Mouse (Mus musculus): Measurements from ENCODE around the gene Fam136a. TPM values are rescaled to one million over a fixed set of nuclear protein-coding genes. Genes with fewer than 3 reads are reported as not detected.

Gene Fam136a
- polyA plus RNA-seq, 1 experiment from 2014 or later, result 137 TPM

- Histone ChIP-seq H3K4me3 (no peak overlapping the region), H3K4me1 (no peaks in the 10 kb centered on the region), H3K27ac (no peak overlapping the region), H3K4me2 (replicated peaks) (no peak overlapping the region), H3K9ac (no peak overlapping the region), H3K36me3 (peaks cover 39% of the 10 kb centered on the region), H3K9me3 (no peaks in the 10 kb centered on the region), H3K27me3 (no peaks in the 10 kb centered on the region)
- 83% methylated on average over 5 of the region's 5 CpGs for WGBS
- no peak for ATAC-seq (ENCODE audit: insufficient number of reproducible peaks, insufficient read depth, low FRiP score, low TSS enrichment)
These were observed 20.1 kb downstream of the Fam136a start for GRCm38 (mm10) chr6:86385362-86386104.

DNA sequence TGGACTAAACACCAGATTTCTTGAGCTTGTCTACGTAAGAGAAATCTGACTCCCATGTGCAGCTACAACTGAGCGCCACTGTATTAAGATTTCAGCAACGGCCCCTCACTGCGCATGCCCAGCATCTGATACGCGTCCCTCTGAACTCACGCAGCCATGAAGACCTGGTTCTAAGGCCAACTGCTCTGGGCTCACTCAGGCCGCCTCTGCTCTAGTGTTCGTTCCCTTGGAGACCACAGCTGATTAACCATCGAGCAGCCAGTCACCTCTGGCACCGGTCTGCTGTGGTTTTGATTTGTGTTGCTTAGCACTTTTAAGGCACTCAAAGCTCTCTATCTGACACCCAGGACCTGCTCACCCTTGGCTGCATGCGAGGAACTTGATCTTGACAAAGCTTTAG lies 21.9 kb downstream of the Fam136a start:
- H3K9ac ChIP-seq, result no peak overlapping the region
- no peak overlapping the region for H3K4me2 ChIP-seq (replicated peaks)
- no peak for ATAC-seq (ENCODE audit: insufficient number of reproducible peaks, insufficient read depth, low FRiP score, low TSS enrichment)
- H3K9me3 ChIP-seq, result no peaks in the 10 kb centered on the region
- H3K27me3 ChIP-seq, result no peaks in the 10 kb centered on the region
- no peak overlapping the region for H3K4me3 ChIP-seq
- 84% methylated on average over 12 of the region's 12 CpGs for WGBS
- H3K4me1 ChIP-seq, result no peaks in the 10 kb centered on the region
- H3K36me3 ChIP-seq, result peaks cover 57% of the 10 kb centered on the region
- no peak overlapping the region for H3K27ac ChIP-seq

- no peak for ATAC-seq (ENCODE audit: insufficient number of reproducible peaks, insufficient read depth, low FRiP score, low TSS enrichment)
- H3K4me2 ChIP-seq (replicated peaks), result no peak overlapping the region
- no peak overlapping the region for H3K27ac ChIP-seq
- no peaks in the 10 kb centered on the region for H3K4me1 ChIP-seq
- H3K4me3 ChIP-seq, result no peak overlapping the region
- no peaks in the 10 kb centered on the region for H3K27me3 ChIP-seq
- no peaks in the 10 kb centered on the region for H3K9me3 ChIP-seq
- no peak overlapping the region for H3K9ac ChIP-seq
- peaks cover 61% of the 10 kb centered on the region for H3K36me3 ChIP-seq
- 86% methylated on average over 18 of the region's 18 CpGs for WGBS
These were observed 23.0 kb downstream of the Fam136a start for GRCm38 (mm10) chr6:86388461-86388860.

- H3K4me3 ChIP-seq, result no peak overlapping the region
- WGBS, result 97% methylated on average over 5 of the region's 5 CpGs
These were observed 25.9 kb downstream of the Fam136a start for GRCm38 (mm10) chr6:86391326-86391725.

GRCm38 (mm10) chr6:86393187-86393586 lies 27.7 kb downstream of the Fam136a start:
- Histone ChIP-seq H3K4me1 (peaks cover 20% of the 10 kb centered on the region), H3K9ac (no peak overlapping the region), H3K36me3 (peaks cover 46% of the 10 kb centered on the region), H3K27ac (no peak overlapping the region), H3K4me2 (replicated peaks) (no peak overlapping the region), H3K4me3 (no peak overlapping the region), H3K27me3 (no peaks in the 10 kb centered on the region), H3K9me3 (no peaks in the 10 kb centered on the region)
- WGBS, result 92% methylated on average over 1 of the region's 1 CpGs
- no peak for ATAC-seq (ENCODE audit: insufficient number of reproducible peaks, insufficient read depth, low FRiP score, low TSS enrichment)

More at GRCm38 (mm10) chr6:86391326-86391725, 25.9 kb downstream of the Fam136a start:
- Histone ChIP-seq H3K4me1 (peaks cover 15% of the 10 kb centered on the region), H3K27me3 (no peaks in the 10 kb centered on the region), H3K9me3 (no peaks in the 10 kb centered on the region), H3K27ac (no peak overlapping the region), H3K36me3 (peaks cover 56% of the 10 kb centered on the region), H3K4me2 (replicated peaks) (no peak overlapping the region), H3K9ac (no peak overlapping the region)
- no peak for ATAC-seq (ENCODE audit: insufficient number of reproducible peaks, insufficient read depth, low FRiP score, low TSS enrichment)

DNA sequence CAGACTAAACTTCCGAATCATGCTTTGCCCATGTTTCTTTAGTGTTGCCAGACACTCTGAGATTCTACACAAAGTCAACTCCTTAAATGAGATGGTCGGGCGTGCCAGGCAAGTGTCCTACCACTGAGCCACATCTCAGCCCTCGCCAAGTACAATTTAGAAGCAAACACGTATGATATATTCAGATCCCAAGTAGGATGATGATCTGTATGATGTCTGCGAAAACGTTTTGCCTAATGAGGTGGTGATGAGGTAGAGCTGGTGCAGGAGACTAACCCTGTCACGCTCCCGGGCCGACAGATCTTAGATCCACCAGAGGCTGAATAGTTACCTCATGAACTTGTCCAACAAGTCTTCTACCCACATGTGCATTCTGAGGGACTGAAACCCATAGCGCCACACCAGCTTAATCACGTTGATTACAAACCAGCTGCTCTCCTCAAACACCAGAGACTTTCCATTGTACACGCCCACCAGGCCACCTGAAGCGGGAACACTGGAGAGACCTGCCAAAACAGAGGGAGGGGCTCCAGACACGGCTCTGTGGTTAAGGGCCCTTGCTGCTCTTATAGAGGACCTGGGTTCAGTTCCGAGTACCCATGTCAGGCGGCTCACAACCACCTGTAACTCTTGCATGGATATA lies 28.8 kb downstream of the Fam136a start:
- Histone ChIP-seq H3K27ac (no peak overlapping the region), H3K9me3 (no peaks in the 10 kb centered on the region), H3K4me2 (replicated peaks) (no peak overlapping the region), H3K4me3 (no peak overlapping the region), H3K9ac (no peak overlapping the region), H3K27me3 (no peaks in the 10 kb centered on the region), H3K4me1 (peaks cover 20% of the 10 kb centered on the region), H3K36me3 (peaks cover 36% of the 10 kb centered on the region)
- 87% methylated on average over 17 of the region's 17 CpGs for WGBS
- ATAC-seq (ENCODE audit: insufficient number of reproducible peaks, insufficient read depth, low FRiP score, low TSS enrichment), result no peak

- no peak overlapping the region for H3K9ac ChIP-seq
- WGBS, result 86% methylated on average over 9 of the region's 9 CpGs
- H3K4me3 ChIP-seq, result no peak overlapping the region
These were observed 29.6 kb downstream of the Fam136a start for GRCm38 (mm10) chr6:86395021-86395420.

GRCm38 (mm10) chr6:86395969-86396368 lies 30.5 kb downstream of the Fam136a start:
- H3K9ac ChIP-seq, result peak overlapping the region; percentile 86
- no peak for ATAC-seq (ENCODE audit: insufficient number of reproducible peaks, insufficient read depth, low FRiP score, low TSS enrichment)
- whole genome bisulfite sequencing, result 32% methylated on average over 10 of the region's 10 CpGs

More at GRCm38 (mm10) chr6:86395021-86395420, 29.6 kb downstream of the Fam136a start:
- Histone ChIP-seq H3K27ac (no peak overlapping the region), H3K36me3 (peaks cover 30% of the 10 kb centered on the region), H3K4me2 (replicated peaks) (peak overlapping the region; percentile 87), H3K9me3 (no peaks in the 10 kb centered on the region), H3K27me3 (no peaks in the 10 kb centered on the region), H3K4me1 (peaks cover 20% of the 10 kb centered on the region)
- no peak for ATAC-seq (ENCODE audit: insufficient number of reproducible peaks, insufficient read depth, low FRiP score, low TSS enrichment)

GRCm38 (mm10) chr6:86396581-86397256 lies 31.3 kb downstream of the Fam136a start, which contains the start of gene Pcyox1:
Gene Pcyox1, minus strand, starts transcription at chr6:86397154.
- ATAC-seq (ENCODE audit: insufficient number of reproducible peaks, insufficient read depth, low FRiP score, low TSS enrichment), result peak; percentile 92
- H3K9ac ChIP-seq, result peak within 1 kb of the TSS; percentile 86

More at GRCm38 (mm10) chr6:86395969-86396368, 30.5 kb downstream of the Fam136a start:
- no peaks in the 10 kb centered on the region for H3K27me3 ChIP-seq
- H3K36me3 ChIP-seq, result peaks cover 20% of the 10 kb centered on the region
- no peak overlapping the region for H3K27ac ChIP-seq
- H3K4me1 ChIP-seq, result peaks cover 20% of the 10 kb centered on the region
- H3K4me2 ChIP-seq (replicated peaks), result peak overlapping the region; percentile 87
- H3K9me3 ChIP-seq, result no peaks in the 10 kb centered on the region
- peak overlapping the region; percentile 91 for H3K4me3 ChIP-seq

GRCm38 (mm10) chr6:86397257-86397980 lies 32.0 kb downstream of the Fam136a start:
- H3K4me3 ChIP-seq, result peak overlapping the region; percentile 91
- H3K9me3 ChIP-seq, result no peaks in the 10 kb centered on the region
- peaks cover 20% of the 10 kb centered on the region for H3K4me1 ChIP-seq
- H3K27me3 ChIP-seq, result no peaks in the 10 kb centered on the region
- whole genome bisulfite sequencing, result 5% methylated on average over 14 of the region's 14 CpGs
- H3K27ac ChIP-seq, result no peak overlapping the region
- H3K9ac ChIP-seq, result peak overlapping the region; percentile 86
- ATAC-seq (ENCODE audit: insufficient number of reproducible peaks, insufficient read depth, low FRiP score, low TSS enrichment), result no peak
- peaks cover 6% of the 10 kb centered on the region for H3K36me3 ChIP-seq
- H3K4me2 ChIP-seq (replicated peaks), result peak overlapping the region; percentile 87

More at GRCm38 (mm10) chr6:86396581-86397256, 31.3 kb downstream of the Fam136a start, which contains the start of gene Pcyox1:
- Histone ChIP-seq H3K36me3 (peaks cover 13% of the 10 kb centered on the region), H3K4me2 (replicated peaks) (peak within 1 kb of the TSS; percentile 87), H3K27me3 (no peaks in the 10 kb centered on the region), H3K27ac (peak within 1 kb of the TSS; percentile 90), H3K9me3 (no peaks in the 10 kb centered on the region), H3K4me3 (peak within 1 kb of the TSS; percentile 91), H3K4me1 (peaks cover 20% of the 10 kb centered on the region)
- under 1% methylated on average over 51 of the region's 51 CpGs for WGBS

- Histone ChIP-seq H3K4me2 (replicated peaks) (no peak overlapping the region), H3K27me3 (no peaks in the 10 kb centered on the region), H3K9me3 (no peaks in the 10 kb centered on the region), H3K4me3 (no peak overlapping the region), H3K4me1 (peaks cover 20% of the 10 kb centered on the region), H3K36me3 (no peaks in the 10 kb centered on the region), H3K9ac (no peak overlapping the region), H3K27ac (no peak overlapping the region)
- 74% methylated on average over 2 of the region's 2 CpGs for WGBS
- ATAC-seq (ENCODE audit: insufficient number of reproducible peaks, insufficient read depth, low FRiP score, low TSS enrichment), result no peak
These were observed 33.5 kb downstream of the Fam136a start for GRCm38 (mm10) chr6:86398986-86399385.

Data from embryonic facial prominence, embryonic 12.5 days (tissue).